Mouse (Mus musculus) MEL (cell line): ENCODE results near the gene Chrd. TPM values are rescaled to one million over a fixed set of nuclear protein-coding genes. Genes with fewer than 3 reads are reported as not detected.

Source experiments
- DNase-seq: peaks from one replicate; pipeline ENCODE4 v3.0.0; 2011; ENCODE audit warnings: low read depth, low spot score
- H3K27ac ChIP-seq: 2 replicates; pipeline ENCODE4 v1.5.1; 2012; ENCODE audit warnings: low read depth, mild to moderate bottlenecking, control low read depth, low read length, moderate library complexity; ENCODE audit not compliant: control insufficient read depth
- H3K27me3 ChIP-seq, 2 experiments: fragments of 150-350 bp in 1 of 2; sonication (generic) in 1 of 2; 2 replicates each; pipeline ENCODE4 v1.6.1; 2012; ENCODE audit warnings: low read length in 2 of 2, mild to moderate bottlenecking in 2 of 2, improper control_type of control experiment in 1 of 2, moderate library complexity in 1 of 2; ENCODE audit not compliant: insufficient read depth in 2 of 2, control insufficient read depth in 1 of 2
- H3K36me3 ChIP-seq, 2 experiments: 2 replicates each; pipeline ENCODE4 v1.6.1; 2012 to 2014; ENCODE audit warnings: low read length in 2 of 2, improper control_type of control experiment in 1 of 2, inconsistent platforms in 1 of 2, mild to moderate bottlenecking in 1 of 2; ENCODE audit not compliant: insufficient read depth in 2 of 2, control insufficient read depth in 1 of 2
- H3K4me1 ChIP-seq, 2 experiments: fragments of 150-350 bp in 1 of 2; sonication (generic) in 1 of 2; 2 replicates each; pipeline ENCODE4 v1.6.1; 2012; ENCODE audit warnings: low read length in 2 of 2, improper control_type of control experiment in 1 of 2, mild to moderate bottlenecking in 1 of 2; ENCODE audit not compliant: insufficient read depth in 2 of 2, control insufficient read depth in 1 of 2
- H3K4me3 ChIP-seq, 2 experiments: fragments of 150-350 bp in 1 of 2; sonication (generic) in 1 of 2; 2 replicates each; pipeline ENCODE4 v1.5.1; 2012; ENCODE audit warnings: low read depth in 2 of 2, low read length in 2 of 2, mild to moderate bottlenecking in 2 of 2, moderate library complexity in 2 of 2, control low read depth in 1 of 2, improper control_type of control experiment in 1 of 2; ENCODE audit not compliant: control insufficient read depth in 1 of 2, insufficient read depth in 1 of 2
- H3K79me2 ChIP-seq: 2 replicates; pipeline ENCODE4 v1.6.1; 2012; ENCODE audit warnings: mild to moderate bottlenecking, low read length, moderate library complexity; ENCODE audit not compliant: control insufficient read depth, poor library complexity, insufficient read depth
- H3K9ac ChIP-seq: 2 replicates; pipeline ENCODE4 v1.6.1; 2012; ENCODE audit warnings: low read depth, mild to moderate bottlenecking, control low read depth, low read length, moderate library complexity; ENCODE audit not compliant: control insufficient read depth, poor library complexity, severe bottlenecking
- H3K9me3 ChIP-seq: fragments of 150-350 bp; sonication (generic); replicated peaks from 2 replicates; pipeline ENCODE4 v1.6.1; 2012; ENCODE audit warnings: mild to moderate bottlenecking, low read length, improper control_type of control experiment, moderate library complexity; ENCODE audit not compliant: insufficient read depth
- BHLHE40 ChIP-seq: IDR thresholded peaks from 2 replicates; pipeline ENCODE4 v1.6.1; 2012; ENCODE audit warnings: low read depth, mild to moderate bottlenecking, inconsistent platforms, low read length, improper control_type of control experiment, borderline replicate concordance
- E2F4 ChIP-seq: IDR thresholded peaks from 2 replicates; pipeline ENCODE4 v1.6.1; 2011; ENCODE audit warnings: low read depth, low read length, improper control_type of control experiment, borderline replicate concordance
- GABPA ChIP-seq: IDR thresholded peaks from 2 replicates; pipeline ENCODE4 v1.6.1; 2012; ENCODE audit warnings: low read depth, mild to moderate bottlenecking, inconsistent platforms, low read length, improper control_type of control experiment, moderate library complexity
- GATA1 ChIP-seq: IDR thresholded peaks from 2 replicates; pipeline ENCODE4 v1.6.1; 2011; ENCODE audit warnings: low read depth, low read length, improper control_type of control experiment
- MAZ ChIP-seq: IDR thresholded peaks from 2 replicates; pipeline ENCODE4 v1.6.1; 2012; ENCODE audit warnings: low read depth, mild to moderate bottlenecking, inconsistent platforms, low read length, improper control_type of control experiment
- MEF2A ChIP-seq: IDR thresholded peaks from 2 replicates; pipeline ENCODE4 v1.6.1; 2014; ENCODE audit warnings: low read depth, mild to moderate bottlenecking, inconsistent platforms, low read length, improper control_type of control experiment; ENCODE audit not compliant: poor library complexity, insufficient replicate concordance, severe bottlenecking; ENCODE audit errors: extremely low read depth
- MYB ChIP-seq: IDR thresholded peaks from 2 replicates; pipeline ENCODE4 v1.6.1; 2011; ENCODE audit warnings: mild to moderate bottlenecking, low read depth, low read length, improper control_type of control experiment
- MYC ChIP-seq: IDR thresholded peaks from 2 replicates; pipeline ENCODE4 v1.6.1; 2011; ENCODE audit warnings: low read depth, mild to moderate bottlenecking, low read length, improper control_type of control experiment, moderate library complexity
- NRF1 ChIP-seq: IDR thresholded peaks from 2 replicates; pipeline ENCODE4 v1.6.1; 2014; ENCODE audit warnings: low read depth, mild to moderate bottlenecking, inconsistent platforms, low read length, improper control_type of control experiment, moderate library complexity; ENCODE audit not compliant: poor library complexity, insufficient read depth, severe bottlenecking
- POLR2A ChIP-seq, 2 experiments: IDR thresholded peaks; 2 replicates each; pipeline ENCODE4 v1.6.1; 2011 to 2012; ENCODE audit warnings: low read length in 2 of 2, mild to moderate bottlenecking in 2 of 2, control low read depth in 1 of 2, improper control_type of control experiment in 1 of 2, low read depth in 1 of 2, moderate library complexity in 1 of 2; ENCODE audit not compliant: control insufficient read depth in 1 of 2, insufficient read depth in 1 of 2, poor library complexity in 1 of 2
- POLR2AphosphoS2 ChIP-seq: IDR thresholded peaks from 2 replicates; pipeline ENCODE4 v1.6.1; 2011; ENCODE audit warnings: low read length, improper control_type of control experiment
- RAD21 ChIP-seq: IDR thresholded peaks from 2 replicates; pipeline ENCODE4 v1.6.1; 2011; ENCODE audit warnings: mild to moderate bottlenecking, low read depth, low read length, improper control_type of control experiment
- SIN3A ChIP-seq: IDR thresholded peaks from 2 replicates; pipeline ENCODE4 v1.6.1; 2012; ENCODE audit warnings: low read length, improper control_type of control experiment, inconsistent platforms
- SMC3 ChIP-seq: IDR thresholded peaks from 2 replicates; pipeline ENCODE4 v1.6.1; 2011; ENCODE audit warnings: low read depth, low read length, improper control_type of control experiment
- TAL1 ChIP-seq: IDR thresholded peaks from 2 replicates; pipeline ENCODE4 v1.6.1; 2012; ENCODE audit warnings: mild to moderate bottlenecking, inconsistent platforms, low read length, moderate library complexity, mixed read lengths
- TBP ChIP-seq: IDR thresholded peaks from 2 replicates; pipeline ENCODE4 v1.8.0; 2011; ENCODE audit warnings: low read depth, low read length, improper control_type of control experiment
- USF1 ChIP-seq: IDR thresholded peaks from 2 replicates; pipeline ENCODE4 v1.6.1; 2014; ENCODE audit warnings: low read depth, mild to moderate bottlenecking, inconsistent platforms, low read length, improper control_type of control experiment, moderate library complexity
- USF2 ChIP-seq, 2 experiments: IDR thresholded peaks; 2 replicates each; pipeline ENCODE4 v1.6.1; 2011 to 2012; ENCODE audit warnings: improper control_type of control experiment in 2 of 2, low read length in 2 of 2, borderline replicate concordance in 1 of 2, inconsistent platforms in 1 of 2, low read depth in 1 of 2, mild to moderate bottlenecking in 1 of 2; ENCODE audit not compliant: insufficient read depth in 1 of 2
- ZMIZ1 ChIP-seq: IDR thresholded peaks from 2 replicates; pipeline ENCODE4 v1.6.1; 2012; ENCODE audit warnings: low read depth, mild to moderate bottlenecking, inconsistent platforms, low read length, improper control_type of control experiment, moderate library complexity
- polyA plus RNA-seq, 2 experiments: library from polyadenylated mRNA; stranded (reverse) in 1 of 2; unstranded in 1 of 2; fragments of >175 nt in 1 of 2; fragments of >200 nt in 1 of 2; gene quantifications; 2 replicates each; pipeline versions ENCODE4 v1.2.1 to v1.2.4; 2012; ENCODE audit warnings: low replicate concordance in 2 of 2, low read depth in 1 of 2; ENCODE audit not compliant: insufficient read length in 2 of 2, insufficient read depth in 1 of 2, missing spikeins in 1 of 2
- total RNA-seq: library from RNA; depleted of rRNA; stranded (reverse); fragments of 300-350 nt; gene quantifications from 2 replicates; pipeline ENCODE4 v1.2.3, GENCODE M21; 2012

Chrd gene
- total and polyA plus RNA-seq, 3 experiments: not detected

GRCm38 (mm10) chr16:20735651-20736050 is 2.7 kb downstream of the Chrd start:
- Histone ChIP-seq H3K4me3 (no peak overlapping the region), H3K27me3 (no peaks in the 10 kb centered on the region; a peak in 2 of 4 replicates), H3K9me3 (no peaks in the 10 kb centered on the region), H3K36me3 (no peaks in the 10 kb centered on the region), H3K4me1 (no peaks in the 10 kb centered on the region), H3K27ac (no peak overlapping the region), H3K79me2 (no peaks in the 10 kb centered on the region), H3K9ac (no peak overlapping the region)
- no peak for DNase-seq
- TF ChIP-seq GATA1: no peak
- TF ChIP-seq MYB: no peak
- TF ChIP-seq USF2 (IDR thresholded peaks at IDR 0.05; ENCODE audit: borderline replicate concordance in 1 of 2, insufficient read depth in 1 of 2, low read depth in 1 of 2, low read length in 2 of 2): no peak
- no peak for TF ChIP-seq TAL1
- TF ChIP-seq NRF1: no peak
- TF ChIP-seq GABPA: no peak
- no peak for TF ChIP-seq E2F4
- no peak for TF ChIP-seq POLR2A (IDR thresholded peaks at IDR 0.05; ENCODE audit: control insufficient read depth in 1 of 2, insufficient read depth in 1 of 2, low read depth in 1 of 2, low read length in 2 of 2, poor library complexity in 1 of 2)
- TF ChIP-seq MAZ: no peak
- TF ChIP-seq USF1: no peak
- TF ChIP-seq ZMIZ1: no peak
- TF ChIP-seq SMC3: no peak
- no peak for TF ChIP-seq MEF2A
- no peak for TF ChIP-seq POLR2AphosphoS2
- no peak for TF ChIP-seq SIN3A
- TF ChIP-seq RAD21: no peak
- no peak for TF ChIP-seq TBP
- TF ChIP-seq MYC: no peak

- H3K4me3 ChIP-seq: no peak overlapping the region
- H3K27me3 ChIP-seq: no peaks in the 10 kb centered on the region; a peak in 2 of 4 replicates
- H3K4me1 ChIP-seq: no peaks in the 10 kb centered on the region
- H3K27ac ChIP-seq: no peak overlapping the region
- DNase-seq: no peak
- H3K9ac ChIP-seq: no peak overlapping the region
- H3K9me3 ChIP-seq: no peaks in the 10 kb centered on the region
- no peaks in the 10 kb centered on the region for H3K36me3 ChIP-seq
- H3K79me2 ChIP-seq: no peaks in the 10 kb centered on the region
- TF ChIP-seq BHLHE40 (no peak), NRF1 (no peak)
These were observed 3.2 kb downstream of the Chrd start for GRCm38 (mm10) chr16:20736168-20736567.
